Mouse (Mus musculus) forebrain, embryonic 15.5 days (tissue): ENCODE data around the gene Vegfb. TPM values are rescaled to one million over a fixed set of nuclear protein-coding genes. Genes with fewer than 3 reads are reported as not detected.

Experiments used
- ATAC-seq: fragments of 200-750 bp; cut with Nextera tagmentation; replicated peaks from 2 replicates; pipeline ENCODE4 v1.8.0; 2017; ENCODE audit warnings: mild to moderate bottlenecking, moderate TSS enrichment, moderate library complexity
- H3K27ac ChIP-seq: fragments of 300-500 bp; sonication (generic); replicated peaks from 2 replicates; pipeline ENCODE4 v1.5.1; 2015; ENCODE audit warnings: mild to moderate bottlenecking, inconsistent platforms
- H3K27me3 ChIP-seq: fragments of 300-500 bp; sonication (generic); 2 replicates; pipeline ENCODE4 v1.6.1; 2015; ENCODE audit warnings: inconsistent platforms
- H3K36me3 ChIP-seq: fragments of 300-500 bp; sonication (generic); 2 replicates; pipeline ENCODE4 v1.6.1; 2015; ENCODE audit warnings: mild to moderate bottlenecking, inconsistent platforms
- H3K4me1 ChIP-seq: fragments of 300-500 bp; sonication (generic); 2 replicates; pipeline ENCODE4 v1.6.1; 2015; ENCODE audit warnings: inconsistent platforms
- H3K4me2 ChIP-seq: fragments of 300-500 bp; sonication (generic); replicated peaks from 2 replicates; pipeline ENCODE4 v1.6.1; 2015; ENCODE audit warnings: mild to moderate bottlenecking, inconsistent platforms
- H3K4me3 ChIP-seq: fragments of 300-500 bp; sonication (generic); 2 replicates; pipeline ENCODE4 v1.5.1; 2015; ENCODE audit warnings: mild to moderate bottlenecking, inconsistent platforms
- H3K9ac ChIP-seq: fragments of 300-500 bp; sonication (generic); replicated peaks from 2 replicates; pipeline ENCODE4 v1.6.1; 2015; ENCODE audit warnings: mild to moderate bottlenecking, inconsistent platforms
- H3K9me3 ChIP-seq: fragments of 300-500 bp; sonication (generic); 2 replicates; pipeline ENCODE4 v1.6.1; 2016; ENCODE audit warnings: inconsistent platforms
- WGBS: fragments of 180-500 bp; shearing (Covaris S2); methylation state at CpG from one replicate; pipeline ENCODE4 v1.1.7; 2015; ENCODE audit warnings: mixed read lengths; 5-methylcytosine and 5-hydroxymethylcytosine counted together
- polyA plus RNA-seq: library from polyadenylated mRNA; unstranded; fragments of >200 nt; fragmentation: Nextera tagmentation; extraction: Ambion mirVana; gene quantifications from 2 replicates; pipeline ENCODE4 v1.2.1, GENCODE M21; 2015

Gene Vegfb
- polyA plus RNA-seq, 1 experiment from 2014 or later = 46.7 TPM

DNA sequence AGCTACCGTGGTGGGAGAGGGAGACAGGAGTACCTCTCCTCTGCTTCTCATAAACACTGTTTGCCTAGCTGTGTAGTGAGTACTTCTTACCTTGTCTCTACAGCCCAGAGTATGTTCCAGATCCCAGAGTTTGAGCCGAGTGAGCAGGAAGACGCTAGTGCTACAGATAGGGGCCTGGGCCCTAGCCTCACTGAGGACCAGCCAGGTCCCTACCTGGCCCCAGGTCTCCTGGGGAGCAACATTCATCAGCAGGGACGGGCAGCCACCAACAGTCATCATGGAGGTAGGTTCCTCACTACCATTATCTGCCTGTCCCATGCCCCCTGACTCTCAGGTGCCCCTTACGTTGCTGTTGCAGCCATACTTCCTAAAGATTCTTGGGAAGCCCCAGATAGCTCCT is 44.7 kb downstream of the Vegfb start:
- ATAC-seq = no peak
- peak overlapping the region; percentile 77 for H3K4me3 ChIP-seq
- peaks cover 42% of the 10 kb centered on the region for H3K4me1 ChIP-seq
- peak overlapping the region; percentile 93 for H3K4me2 ChIP-seq
- H3K9me3 ChIP-seq = no peaks in the 10 kb centered on the region
- no peaks in the 10 kb centered on the region for H3K27me3 ChIP-seq
- peaks cover 6% of the 10 kb centered on the region; the same call in 1 of the 2 replicates for H3K36me3 ChIP-seq
- WGBS = 24% methylated on average over 5 of the region's 5 CpGs
- peak overlapping the region; percentile 90 for H3K9ac ChIP-seq
- peak overlapping the region; percentile 91 for H3K27ac ChIP-seq

DNA sequence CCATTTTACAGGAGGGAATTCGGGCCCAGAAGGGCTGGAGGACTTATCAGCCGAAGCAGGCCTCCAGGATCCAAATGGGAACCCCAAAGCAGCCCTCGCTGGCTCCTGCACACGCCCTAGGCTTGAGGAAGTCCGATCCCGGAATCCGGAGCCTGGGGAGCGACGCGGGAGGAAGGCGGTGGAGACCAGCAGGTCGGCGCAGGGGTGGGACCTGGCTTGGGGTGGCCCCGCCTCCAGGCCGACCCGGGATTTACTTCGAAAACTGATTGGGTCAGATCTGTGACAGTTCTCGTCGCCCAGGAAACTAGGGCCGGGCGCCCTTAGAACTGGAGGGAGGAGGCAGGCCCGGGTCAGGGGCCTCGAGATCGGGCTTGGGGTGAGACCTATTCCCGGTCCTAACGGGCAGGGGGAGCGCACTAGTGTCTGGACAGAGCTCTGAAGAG is 45.2 kb downstream of the Vegfb start, which contains the start of gene Gpr137:
Gene Gpr137 (minus strand): TSS at position 232 of the 443 bp plus-strand sequence.
- Histone ChIP-seq H3K36me3 (peaks cover 6% of the 10 kb centered on the region; the same call in 1 of the 2 replicates), H3K4me1 (peaks cover 42% of the 10 kb centered on the region), H3K4me3 (peak within 1 kb of the TSS; percentile 77), H3K27ac (peak within 1 kb of the TSS; percentile 91), H3K9me3 (no peaks in the 10 kb centered on the region), H3K4me2 (peak within 1 kb of the TSS; percentile 93), H3K27me3 (no peaks in the 10 kb centered on the region), H3K9ac (peak within 1 kb of the TSS; percentile 90)
- WGBS = under 1% methylated on average over 27 of the region's 27 CpGs
- ATAC-seq = peak; percentile 82

DNA sequence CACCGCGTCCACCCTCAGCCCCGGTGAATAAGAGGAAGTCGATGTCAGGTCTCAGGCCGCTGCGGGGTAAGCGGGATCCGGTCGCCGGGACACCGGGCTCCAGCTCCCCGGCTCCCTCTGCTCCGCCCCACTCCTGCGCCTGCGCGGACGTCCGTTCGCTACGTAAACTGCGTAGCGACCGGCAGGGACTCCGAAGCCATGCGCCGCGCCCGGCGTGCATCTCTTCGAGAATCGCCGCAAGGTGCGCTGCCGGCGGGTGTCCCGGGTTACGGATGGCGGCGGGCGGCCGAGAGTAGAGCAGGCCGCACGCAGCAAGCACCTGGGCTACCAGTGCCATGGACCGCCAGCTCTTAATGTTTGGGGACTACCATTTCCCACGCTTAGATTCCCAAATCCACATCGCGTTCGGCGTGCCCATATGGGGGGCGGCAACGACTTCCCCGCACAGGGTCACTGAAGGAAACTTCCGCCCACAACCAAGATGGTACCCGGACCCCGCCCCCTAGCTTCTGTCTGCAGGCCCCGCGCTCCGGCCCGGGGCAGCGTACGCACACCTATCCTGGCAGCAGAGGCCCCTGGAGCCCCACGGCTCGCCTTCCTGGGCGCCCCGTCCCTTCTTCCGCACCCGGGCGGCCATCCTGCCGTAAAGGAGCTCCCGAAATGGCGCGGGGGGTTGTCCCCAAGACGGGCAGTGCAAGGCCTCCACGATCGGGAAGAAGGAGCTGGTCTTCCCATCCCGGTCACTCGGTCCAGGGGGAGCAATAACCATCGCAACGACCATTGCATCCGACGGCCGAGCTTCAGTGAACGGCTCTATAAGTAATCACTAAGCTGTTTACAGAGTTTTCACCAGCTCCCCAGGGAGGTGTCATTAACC is 45.8 kb downstream of the Vegfb start, which contains the start of gene Bad:
Gene Bad (plus strand): TSS at position 490 of the 877 bp plus-strand sequence.
- H3K4me3 ChIP-seq = peak within 1 kb of the TSS; percentile 77
- peak; percentile 86 for ATAC-seq
- peak within 1 kb of the TSS; percentile 93 for H3K4me2 ChIP-seq
- peak within 1 kb of the TSS; percentile 90 for H3K9ac ChIP-seq
- no peaks in the 10 kb centered on the region for H3K27me3 ChIP-seq
- WGBS = under 1% methylated on average over 83 of the region's 83 CpGs
- peaks cover 42% of the 10 kb centered on the region for H3K4me1 ChIP-seq
- H3K27ac ChIP-seq = peak within 1 kb of the TSS; percentile 91
- H3K36me3 ChIP-seq = 0 out of 2 replicates have a peak, but pooled peaks cover 4% of the 10 kb centered on the region
- H3K9me3 ChIP-seq = no peaks in the 10 kb centered on the region

DNA sequence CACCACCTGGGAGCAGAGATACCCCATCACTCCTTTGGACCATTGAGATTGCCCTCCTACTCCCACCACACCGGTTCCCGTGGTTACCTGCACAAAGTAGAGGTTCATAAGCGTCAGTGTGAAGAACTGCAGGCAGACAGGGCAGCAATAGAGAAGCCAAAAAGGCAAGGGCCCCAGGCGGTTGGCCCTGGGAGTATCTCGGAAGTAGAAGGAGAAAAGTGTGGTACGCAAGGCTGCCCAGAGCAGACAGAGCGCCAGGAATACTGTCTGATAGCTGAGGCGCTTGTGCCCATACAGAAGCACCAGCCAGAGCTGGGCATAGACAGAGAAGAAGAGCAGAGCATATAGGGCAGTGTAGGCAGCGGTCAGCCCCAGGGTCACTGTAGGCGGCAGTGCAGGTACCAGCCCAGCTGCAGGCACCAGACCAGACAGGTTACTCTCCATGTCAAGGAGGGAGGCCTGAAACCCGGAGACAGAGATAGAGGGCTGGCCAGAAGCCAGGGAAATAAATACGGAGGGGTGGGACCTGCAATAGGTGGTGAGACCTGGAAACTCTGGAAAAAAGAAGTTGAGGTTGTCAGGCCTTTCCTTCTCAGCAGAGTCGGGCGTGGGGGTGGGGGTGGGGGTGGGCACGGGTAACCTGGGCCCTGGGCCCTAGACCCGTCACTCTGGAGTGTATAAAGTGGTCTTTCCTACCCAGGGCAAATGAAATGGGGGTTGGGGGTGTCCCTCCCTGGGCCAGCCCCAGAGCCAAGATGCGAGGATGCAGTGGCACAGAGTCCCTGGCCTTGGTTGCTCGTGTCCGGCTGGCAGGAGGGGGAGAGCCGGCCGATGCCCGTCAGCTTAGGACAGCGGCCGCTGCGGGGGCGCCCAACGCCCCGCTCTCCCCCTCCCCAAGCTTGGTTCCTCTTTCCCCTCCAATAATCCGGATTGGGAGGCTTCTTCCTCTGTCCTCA is 46.8 kb downstream of the Vegfb start:
- Histone ChIP-seq H3K27ac (peak overlapping the region; percentile 91), H3K36me3 (0 out of 2 replicates have a peak, but pooled peaks cover 3% of the 10 kb centered on the region), H3K4me1 (peaks cover 42% of the 10 kb centered on the region), H3K9ac (peak overlapping the region; percentile 90), H3K4me3 (peak overlapping the region; percentile 77), H3K9me3 (no peaks in the 10 kb centered on the region), H3K27me3 (peaks cover 7% of the 10 kb centered on the region), H3K4me2 (peak overlapping the region; percentile 93)
- ATAC-seq = peak; percentile 34
- 22% methylated on average over 28 of the region's 29 CpGs for WGBS

DNA sequence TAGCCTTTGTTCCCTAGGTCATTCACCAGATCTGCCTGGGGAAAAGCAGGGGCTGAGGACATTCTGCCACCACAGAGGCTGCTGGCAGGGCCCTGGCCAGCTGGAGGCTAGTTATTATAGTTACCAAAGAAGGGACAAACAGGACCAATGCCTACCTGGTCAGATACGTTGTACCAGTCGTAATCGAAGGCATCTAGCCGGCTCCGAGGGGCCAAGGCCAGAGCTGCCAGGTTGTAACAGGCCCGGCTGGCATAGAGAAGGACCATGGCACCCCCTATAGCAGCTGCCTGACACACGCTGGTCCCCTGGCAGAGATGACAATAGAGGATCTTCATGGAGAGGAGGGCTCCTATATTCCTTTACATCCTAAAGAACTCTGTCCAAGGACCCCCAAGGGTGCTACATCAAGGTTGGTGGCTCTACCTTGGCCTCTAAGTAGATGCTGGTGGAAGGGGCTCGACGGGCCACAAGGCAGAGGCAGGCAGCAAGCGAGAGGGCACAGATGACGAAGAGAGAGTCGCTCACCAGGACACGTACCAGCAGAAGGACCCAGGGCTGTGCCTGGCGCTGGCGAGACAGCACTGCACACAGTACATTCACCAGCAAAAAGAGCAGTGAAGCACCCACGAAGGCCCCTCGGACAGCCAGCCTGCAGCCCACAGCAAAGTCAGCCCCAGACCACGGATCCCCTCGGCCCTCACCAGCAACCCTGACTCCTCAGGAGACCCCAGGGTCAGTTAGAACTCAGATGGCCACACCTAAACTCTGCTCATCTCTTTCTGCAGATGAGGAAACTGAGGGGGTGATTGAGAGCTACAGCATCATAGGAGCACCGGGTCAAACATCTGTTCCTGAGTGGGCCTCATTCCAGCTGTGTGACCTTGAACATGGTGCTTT is 48.1 kb downstream of the Vegfb start:
- Histone ChIP-seq H3K9me3 (no peaks in the 10 kb centered on the region), H3K4me3 (peak overlapping the region; percentile 77; the same call in 1 of the 2 replicates), H3K9ac (no peak overlapping the region), H3K4me1 (peaks cover 43% of the 10 kb centered on the region), H3K36me3 (no peaks in the 10 kb centered on the region), H3K27ac (no peak overlapping the region), H3K27me3 (peaks cover 21% of the 10 kb centered on the region), H3K4me2 (peak overlapping the region; percentile 93; the same call in 1 of the 2 replicates)
- 88% methylated on average over 20 of the region's 20 CpGs for WGBS
- no peak for ATAC-seq

DNA sequence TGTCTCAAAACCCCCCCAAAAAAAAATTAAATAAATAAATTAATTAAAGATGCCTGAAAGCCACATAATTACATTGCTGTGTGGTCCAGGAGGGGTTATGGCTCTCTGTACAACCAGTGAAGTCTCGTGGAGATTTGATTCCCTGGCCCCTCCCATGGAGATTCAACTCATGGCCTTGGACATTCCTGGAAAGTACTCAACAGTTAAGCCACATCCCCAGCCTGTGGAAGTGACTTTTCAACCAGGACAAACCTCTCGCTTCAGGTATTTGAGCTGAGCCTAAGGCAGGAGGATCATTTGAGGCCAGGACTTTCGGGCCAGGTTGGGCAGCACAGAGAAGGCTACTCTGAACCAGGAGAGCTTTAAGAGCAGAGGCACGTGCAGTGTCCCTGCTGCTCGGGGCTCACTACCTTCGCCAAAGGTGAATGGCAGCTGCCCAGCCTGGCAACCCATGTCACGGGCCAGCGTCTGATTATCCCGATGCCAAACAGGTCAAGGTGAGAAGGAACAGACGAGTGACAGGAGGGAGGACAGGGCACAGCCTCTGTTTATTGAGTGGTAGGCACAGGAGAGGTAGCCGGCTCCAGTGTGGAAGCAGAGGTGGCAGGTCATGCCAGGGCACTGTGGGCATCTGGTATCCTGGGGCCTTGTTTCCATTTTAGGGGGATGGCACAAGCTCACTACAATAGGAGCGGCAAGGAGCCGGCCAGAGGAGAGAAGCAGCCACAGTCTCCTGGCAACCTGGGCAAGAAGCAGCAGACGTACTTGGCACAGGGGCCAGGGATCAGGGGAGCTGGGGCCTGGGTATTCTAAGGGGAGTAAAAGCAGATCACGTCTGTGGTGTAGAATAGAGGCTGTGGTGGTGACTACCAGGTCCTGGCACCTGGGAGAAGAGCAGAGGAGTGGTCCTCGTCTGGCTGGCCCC is 49.6 kb downstream of the Vegfb start:
- H3K4me1 ChIP-seq = peaks cover 50% of the 10 kb centered on the region
- H3K27me3 ChIP-seq = peaks cover 36% of the 10 kb centered on the region
- H3K4me2 ChIP-seq = no peak overlapping the region
- no peak overlapping the region for H3K4me3 ChIP-seq
- H3K27ac ChIP-seq = no peak overlapping the region
- H3K9me3 ChIP-seq = no peaks in the 10 kb centered on the region
- H3K36me3 ChIP-seq = no peaks in the 10 kb centered on the region
- H3K9ac ChIP-seq = no peak overlapping the region
- 79% methylated on average over 16 of the region's 16 CpGs for WGBS
- ATAC-seq = no peak

DNA sequence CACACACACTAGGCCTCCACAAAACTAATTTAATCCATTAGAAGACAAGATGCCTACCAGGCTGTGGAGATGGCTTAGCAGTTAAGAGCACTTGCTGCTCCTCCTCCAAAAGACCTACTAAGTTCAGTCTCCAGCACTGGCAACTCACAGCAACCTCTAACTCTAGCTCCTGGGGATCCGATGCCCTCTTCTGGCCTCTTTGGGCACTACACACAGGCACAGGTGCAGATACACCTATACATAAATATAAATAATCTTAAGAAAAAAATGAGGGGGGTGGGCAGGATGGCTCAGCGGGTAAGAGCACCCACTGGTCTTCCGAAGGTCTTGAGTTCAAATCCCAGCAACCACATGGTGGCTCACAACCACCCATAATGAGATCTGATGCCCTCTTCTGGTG is 51.2 kb downstream of the Vegfb start:
- Histone ChIP-seq H3K9ac (no peak overlapping the region), H3K27ac (no peak overlapping the region), H3K4me2 (no peak overlapping the region), H3K4me3 (no peak overlapping the region), H3K4me1 (peaks cover 46% of the 10 kb centered on the region), H3K36me3 (no peaks in the 10 kb centered on the region), H3K27me3 (peaks cover 51% of the 10 kb centered on the region), H3K9me3 (no peaks in the 10 kb centered on the region)
- WGBS = 24% methylated on average over 3 of the region's 3 CpGs
- no peak for ATAC-seq

DNA sequence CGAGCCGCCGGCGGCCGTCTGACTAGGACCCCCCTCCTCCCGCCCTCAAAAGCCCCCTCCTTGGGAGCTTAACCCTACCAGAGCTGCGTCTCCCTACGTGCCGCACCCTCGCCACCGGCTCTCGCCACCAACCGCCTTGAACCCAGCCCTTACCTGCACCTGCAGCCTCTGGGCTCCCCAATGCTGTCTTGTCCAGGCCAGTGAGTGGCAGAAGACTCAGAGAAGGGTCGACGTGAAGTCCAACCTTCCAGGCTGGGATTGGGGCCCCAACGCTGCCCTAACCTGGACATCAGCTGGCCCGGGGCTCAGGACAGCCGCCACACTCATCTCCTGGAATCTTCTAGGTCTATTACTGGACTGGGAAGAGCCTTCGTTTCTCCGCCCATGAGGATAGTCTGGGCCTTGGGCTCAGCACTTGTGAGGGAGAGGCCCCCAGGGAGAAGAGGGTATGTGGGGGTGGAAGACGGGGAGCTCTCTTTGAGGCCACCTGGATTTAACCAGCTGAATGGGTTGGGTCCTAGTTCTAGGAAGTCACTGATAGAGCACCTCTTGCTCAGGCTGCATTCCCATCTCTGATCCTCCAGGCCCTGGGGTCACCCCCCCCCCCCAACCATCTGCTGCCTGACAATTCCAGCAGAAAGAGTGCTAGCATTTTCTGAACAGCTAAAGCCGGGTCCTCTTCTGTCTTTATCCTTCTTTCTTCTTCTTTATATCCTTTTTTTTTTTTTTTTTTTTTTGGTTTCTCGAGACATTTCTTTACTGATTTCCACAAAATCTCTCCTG is 53.1 kb downstream of the Vegfb start, which contains the start of gene Kcnk4:
Gene Kcnk4 (minus strand): TSS at position 321 of the 783 bp plus-strand sequence.
- H3K4me2 ChIP-seq = peak within 1 kb of the TSS; percentile 68
- peaks cover 64% of the 10 kb centered on the region for H3K27me3 ChIP-seq
- no peaks in the 10 kb centered on the region for H3K36me3 ChIP-seq
- no peaks in the 10 kb centered on the region for H3K9me3 ChIP-seq
- H3K4me3 ChIP-seq = peak within 1 kb of the TSS; percentile 45
- no peak within 1 kb of the TSS for H3K27ac ChIP-seq
- WGBS = 8% methylated on average over 22 of the region's 23 CpGs
- no peak for ATAC-seq
- peak within 1 kb of the TSS; percentile 52 for H3K9ac ChIP-seq
- peaks cover 28% of the 10 kb centered on the region for H3K4me1 ChIP-seq

DNA sequence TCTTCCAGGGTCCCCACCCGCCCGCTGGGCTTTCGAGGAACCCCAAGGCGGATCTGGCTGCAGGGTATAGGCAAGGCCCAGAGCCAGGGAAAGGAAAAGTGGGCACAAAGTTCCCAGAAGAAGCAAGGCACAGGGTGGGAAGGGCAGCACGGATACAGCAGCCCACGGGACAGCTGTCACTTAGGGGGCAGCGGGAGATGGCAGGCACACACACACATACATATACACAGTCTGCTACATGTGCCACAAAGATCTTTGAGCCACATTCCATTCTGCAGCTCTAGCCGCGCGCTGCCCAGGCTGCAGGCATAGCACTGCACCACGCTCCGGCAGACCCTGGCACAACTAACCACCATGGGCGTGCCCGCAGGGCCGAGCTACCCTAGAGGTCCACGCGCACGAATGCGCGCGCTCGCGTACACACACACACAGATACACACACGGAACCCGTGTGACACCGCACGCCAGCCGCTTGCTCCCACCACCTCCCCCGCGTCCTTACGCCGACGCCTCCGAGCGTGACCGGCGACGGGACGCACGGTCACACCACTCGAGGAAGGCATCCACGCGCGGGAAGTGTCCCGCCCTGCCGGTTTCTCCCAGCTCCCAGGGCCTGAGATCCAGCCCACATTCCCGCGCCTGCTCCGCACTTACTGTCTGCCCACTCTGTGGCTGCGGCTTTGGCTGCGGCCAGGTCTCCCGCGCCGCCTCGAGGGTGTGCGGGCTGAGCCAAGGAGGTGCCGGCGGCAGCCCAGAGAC is 53.8 kb downstream of the Vegfb start:
- Histone ChIP-seq H3K27ac (no peak overlapping the region), H3K27me3 (peaks cover 72% of the 10 kb centered on the region), H3K9me3 (no peaks in the 10 kb centered on the region), H3K4me3 (peak overlapping the region; percentile 45), H3K36me3 (no peaks in the 10 kb centered on the region), H3K4me1 (peaks cover 21% of the 10 kb centered on the region), H3K9ac (peak overlapping the region; percentile 52), H3K4me2 (peak overlapping the region; percentile 68)
- ATAC-seq = peak; percentile 57
- 3% methylated on average over 56 of the region's 58 CpGs for WGBS
